Mouse (Mus musculus) left cerebral cortex, adult 11 months (tissue): ENCODE results near the gene Rasal1.

Experiments
- DNase-seq: peaks from one replicate; pipeline ENCODE4 v3.0.0; 2022; ENCODE audit warnings: low spot score

Gene Rasal1

GRCm38 (mm10) chr5:120648569-120649373 is at the start of gene Rasal1:
Gene Rasal1 (plus strand): TSS chr5:120648812.
- DNase-seq: peak; percentile 55

- DNase-seq: no peak
Observed at GRCm38 (mm10) chr5:120599625-120600024, 49.0 kb upstream of the Rasal1 start.

- DNase-seq: no peak
Observed at GRCm38 (mm10) chr5:120600946-120601668, 47.5 kb upstream of the Rasal1 start.

- DNase-seq: no peak
Observed at GRCm38 (mm10) chr5:120602210-120602609, 46.4 kb upstream of the Rasal1 start.

- DNase-seq: no peak
Observed at GRCm38 (mm10) chr5:120603515-120603914, 45.1 kb upstream of the Rasal1 start.

GRCm38 (mm10) chr5:120604839-120605238 is 43.8 kb upstream of the Rasal1 start:
- no peak for DNase-seq

- DNase-seq: no peak
Observed at GRCm38 (mm10) chr5:120605241-120605661, 43.4 kb upstream of the Rasal1 start.

- DNase-seq: peak; percentile 84
Observed at GRCm38 (mm10) chr5:120605688-120606087, 42.9 kb upstream of the Rasal1 start.

GRCm38 (mm10) chr5:120606590-120607200 is 41.9 kb upstream of the Rasal1 start:
- DNase-seq: no peak

- no peak for DNase-seq
Observed at GRCm38 (mm10) chr5:120607335-120607734, 41.3 kb upstream of the Rasal1 start.

- no peak for DNase-seq
Observed at GRCm38 (mm10) chr5:120609246-120609775, 39.3 kb upstream of the Rasal1 start.

GRCm38 (mm10) chr5:120610906-120611305 is 37.7 kb upstream of the Rasal1 start:
- DNase-seq: no peak

- no peak for DNase-seq
Observed at GRCm38 (mm10) chr5:120611416-120611815, 37.2 kb upstream of the Rasal1 start.

- peak; percentile 99 for DNase-seq
Observed at GRCm38 (mm10) chr5:120612442-120612821, 36.2 kb upstream of the Rasal1 start, which contains the start of the genes Rita1 and Ddx54. Gene Rita1 (minus strand): TSS chr5:120612589. Gene Ddx54 (plus strand): TSS chr5:120612739.

GRCm38 (mm10) chr5:120612822-120613604 is 35.6 kb upstream of the Rasal1 start:
- peak; percentile 100 for DNase-seq

- no peak for DNase-seq
Observed at GRCm38 (mm10) chr5:120615903-120616302, 32.7 kb upstream of the Rasal1 start.

- DNase-seq: no peak
Observed at GRCm38 (mm10) chr5:120618778-120619177, 29.8 kb upstream of the Rasal1 start.

- DNase-seq: no peak
Observed at GRCm38 (mm10) chr5:120619201-120619600, 29.4 kb upstream of the Rasal1 start.

GRCm38 (mm10) chr5:120620375-120621077 is 28.1 kb upstream of the Rasal1 start:
- DNase-seq: no peak

GRCm38 (mm10) chr5:120621078-120621765 is 27.4 kb upstream of the Rasal1 start:
- DNase-seq: no peak
